Mouse (Mus musculus) limb, embryonic 14.5 days (tissue): ENCODE measurements at regions not wholly inside any gene's neighbourhood (a gene's known extent, or its start where the extent isn't known, plus 50 kb on each side); places are given as distances from the start of the nearest gene placed in this dataset.

Experiments used
- ATAC-seq: fragments of 200-750 bp; cut with Nextera tagmentation; 2 replicates; pipeline ENCODE4 v1.8.0; 2017; ENCODE audit warnings: low read depth, moderate number of reproducible peaks, moderate TSS enrichment; ENCODE audit not compliant: low FRiP score
- DNase-seq: peaks from one replicate; pipeline ENCODE4 v3.0.0-alpha.2; 2015; ENCODE audit warnings: low spot score
- H3K27ac ChIP-seq: fragments of 300-500 bp; sonication (generic); replicated peaks from 2 replicates; pipeline ENCODE4 v1.5.1; 2014; ENCODE audit warnings: low read depth, mild to moderate bottlenecking, low read length, moderate library complexity, mixed read lengths
- H3K27me3 ChIP-seq: fragments of 300-500 bp; sonication (generic); 2 replicates; pipeline ENCODE4 v1.6.1; 2014; ENCODE audit warnings: low read length, mixed read lengths; ENCODE audit not compliant: control insufficient read depth, insufficient read depth
- H3K36me3 ChIP-seq: fragments of 300-500 bp; sonication (generic); 2 replicates; pipeline ENCODE4 v1.6.1; 2014; ENCODE audit warnings: mild to moderate bottlenecking, low read length, moderate library complexity, mixed read lengths; ENCODE audit not compliant: control insufficient read depth, insufficient read depth
- H3K4me1 ChIP-seq: fragments of 300-500 bp; sonication (generic); 2 replicates; pipeline ENCODE4 v1.6.1; 2014; ENCODE audit warnings: antibody characterized with exemption, low read length, mixed read lengths; ENCODE audit not compliant: control insufficient read depth, insufficient read depth
- H3K4me2 ChIP-seq: fragments of 300-500 bp; sonication (generic); replicated peaks from 2 replicates; pipeline ENCODE4 v1.6.1; 2014; ENCODE audit warnings: low read depth, mild to moderate bottlenecking, low read length, moderate library complexity; ENCODE audit not compliant: severe bottlenecking
- H3K4me3 ChIP-seq: fragments of 300-500 bp; sonication (generic); replicated peaks from 2 replicates; pipeline ENCODE4 v1.5.1; 2014; ENCODE audit warnings: low read length
- H3K9ac ChIP-seq: fragments of 300-500 bp; sonication (generic); 2 replicates; pipeline ENCODE4 v1.6.1; 2014; ENCODE audit warnings: mild to moderate bottlenecking, low read depth, low read length, moderate library complexity; ENCODE audit not compliant: severe bottlenecking
- H3K9me3 ChIP-seq: fragments of 300-500 bp; sonication (generic); 2 replicates; pipeline ENCODE4 v1.6.1; 2016; ENCODE audit warnings: low read length; ENCODE audit not compliant: control insufficient read depth
- POLR2A ChIP-seq: fragments of 200-500 bp; IDR thresholded peaks from 2 replicates; pipeline ENCODE4 v1.8.0; 2012; ENCODE audit warnings: inconsistent platforms, mild to moderate bottlenecking, moderate library complexity, borderline replicate concordance; ENCODE audit not compliant: insufficient read depth, insufficient read length; ENCODE audit errors: extremely low read depth
- WGBS: fragments of 180-500 bp; shearing (Covaris S2); extraction: QIAGEN DNeasy Blood & Tissue Kit; methylation state at CpG from one replicate; pipeline ENCODE4 v1.1.7; 2014; 5-methylcytosine and 5-hydroxymethylcytosine counted together

DNA sequence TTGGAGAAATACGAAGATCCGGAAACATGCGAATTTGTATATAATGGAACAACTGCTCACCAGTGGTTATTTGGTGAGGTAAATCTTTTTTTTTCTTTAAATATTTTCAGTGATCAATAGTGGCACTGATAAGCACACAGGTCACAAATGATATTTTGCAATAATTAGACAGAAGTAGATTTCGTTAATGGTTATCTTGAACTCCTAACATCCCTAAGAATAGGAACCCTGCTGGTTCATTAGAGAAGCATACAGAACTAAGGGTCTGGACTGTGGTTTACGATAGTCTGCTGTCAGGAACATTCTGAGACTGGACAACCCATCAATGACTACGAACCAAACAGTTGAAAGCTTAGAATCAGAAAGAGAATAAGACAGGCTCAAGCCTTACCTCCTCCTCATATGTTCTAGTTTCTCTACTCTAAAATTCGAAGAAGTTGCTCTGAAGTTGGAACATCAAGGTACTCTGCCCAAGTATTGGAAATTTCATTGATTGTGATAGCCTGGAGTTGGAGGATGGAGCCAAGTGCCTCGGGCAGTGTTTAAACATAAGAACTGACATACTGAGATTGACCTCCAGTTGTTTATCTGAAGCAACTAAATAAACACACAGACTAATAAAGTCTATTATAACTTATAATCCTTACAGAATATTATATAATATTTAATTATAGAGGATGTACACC, 63.6 kb upstream of the Hpgd start:
- 77% methylated on average over 8 of the region's 8 CpGs for WGBS
- Histone ChIP-seq H3K4me2 (no peak overlapping the region), H3K4me1 (no peaks in the 10 kb centered on the region), H3K9ac (no peak overlapping the region), H3K27ac (no peak overlapping the region), H3K36me3 (no peaks in the 10 kb centered on the region), H3K9me3 (no peaks in the 10 kb centered on the region), H3K4me3 (no peak overlapping the region), H3K27me3 (no peaks in the 10 kb centered on the region)
- no peak for TF ChIP-seq POLR2A
- ATAC-seq (no peak), DNase-seq (no peak)

DNA sequence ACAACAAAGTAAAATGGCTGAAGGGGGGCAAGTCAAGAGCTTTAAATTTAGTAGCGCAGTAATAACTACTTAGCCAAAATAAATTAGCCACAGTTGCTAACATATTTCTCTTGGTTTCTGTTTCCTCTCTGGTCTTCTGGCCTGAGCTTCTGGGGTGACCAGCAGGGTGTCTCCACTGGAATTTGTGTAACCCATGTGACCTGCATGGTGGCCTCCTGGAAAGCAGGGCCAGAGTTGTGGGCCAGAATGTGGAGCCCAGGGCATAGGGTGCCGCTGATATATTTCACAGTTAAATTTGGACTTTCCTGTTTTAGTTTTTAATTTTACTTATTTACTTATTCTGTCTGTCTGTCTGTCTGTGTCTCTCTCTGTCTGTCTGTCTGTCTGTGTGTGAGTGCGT, 62.5 kb upstream of the Hpgd start:
- WGBS, result 89% methylated on average over 3 of the region's 3 CpGs
- Histone ChIP-seq H3K4me1 (no peaks in the 10 kb centered on the region), H3K27ac (no peak overlapping the region), H3K4me3 (no peak overlapping the region), H3K9me3 (no peaks in the 10 kb centered on the region), H3K27me3 (no peaks in the 10 kb centered on the region), H3K36me3 (no peaks in the 10 kb centered on the region), H3K9ac (no peak overlapping the region), H3K4me2 (no peak overlapping the region)
- ATAC-seq (no peak), DNase-seq (no peak)
- TF ChIP-seq POLR2A, result no peak

- H3K36me3 ChIP-seq, result no peaks in the 10 kb centered on the region
- H3K27ac ChIP-seq, result no peak overlapping the region
- H3K27me3 ChIP-seq, result no peaks in the 10 kb centered on the region
- WGBS, result 75% methylated on average over 3 of the region's 3 CpGs
- H3K9ac ChIP-seq, result no peak overlapping the region
- H3K4me2 ChIP-seq, result no peak overlapping the region
- H3K4me3 ChIP-seq, result no peak overlapping the region
- DNase-seq, result no peak
- no peak; the same call in 1 of the 2 replicates for ATAC-seq
- no peaks in the 10 kb centered on the region for H3K4me1 ChIP-seq
- no peaks in the 10 kb centered on the region for H3K9me3 ChIP-seq
- TF ChIP-seq POLR2A, result no peak
These were observed 61.8 kb upstream of the Hpgd start for GRCm38 (mm10) chr8:56232552-56232951.

DNA sequence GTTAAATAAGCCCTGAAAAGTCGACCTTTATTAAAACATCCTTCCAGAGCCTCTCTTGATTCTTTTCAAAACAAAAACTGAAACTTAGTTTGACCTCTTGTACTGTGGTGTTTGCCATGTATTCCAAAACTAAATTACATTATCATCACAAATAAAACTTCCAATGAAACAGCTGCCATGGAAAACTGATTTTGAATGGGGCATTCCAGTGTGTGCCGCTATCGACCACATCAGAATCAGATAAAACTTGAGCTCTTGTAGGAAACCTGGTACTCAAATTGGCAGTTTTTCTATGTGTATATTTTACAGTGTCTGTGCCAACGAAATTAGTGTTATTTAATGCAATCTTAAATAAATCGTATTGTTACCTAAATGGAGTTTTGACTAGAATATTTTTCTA, 60.6 kb upstream of the Hpgd start:
- no peaks in the 10 kb centered on the region for H3K4me1 ChIP-seq
- no peaks in the 10 kb centered on the region for H3K9me3 ChIP-seq
- H3K4me2 ChIP-seq, result no peak overlapping the region
- no peaks in the 10 kb centered on the region for H3K36me3 ChIP-seq
- H3K9ac ChIP-seq, result no peak overlapping the region
- H3K4me3 ChIP-seq, result no peak overlapping the region
- no peak for TF ChIP-seq POLR2A
- 67% methylated on average over 5 of the region's 5 CpGs for WGBS
- H3K27ac ChIP-seq, result no peak overlapping the region
- H3K27me3 ChIP-seq, result no peaks in the 10 kb centered on the region
- DNase-seq (no peak), ATAC-seq (no peak)

DNA sequence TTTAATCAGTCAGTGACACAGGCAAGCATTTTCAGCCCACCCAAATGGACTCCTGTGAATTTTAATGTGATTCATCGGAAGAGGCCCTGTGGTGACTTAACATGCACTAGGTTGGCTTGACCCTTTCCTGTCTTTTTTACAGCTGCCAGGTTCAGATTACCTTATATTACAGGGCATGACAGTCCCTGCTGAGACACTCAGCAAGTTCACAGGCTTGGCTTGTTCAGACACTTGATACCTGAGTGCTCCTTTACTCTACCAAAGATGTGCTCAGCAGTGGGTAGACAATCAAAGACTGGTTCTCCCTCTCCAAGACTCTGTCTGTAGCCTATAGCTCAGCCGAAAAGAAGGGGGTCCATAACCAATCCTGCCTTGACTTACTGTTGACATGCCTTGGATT, 60.1 kb upstream of the Hpgd start:
- H3K27ac ChIP-seq, result no peak overlapping the region
- H3K9me3 ChIP-seq, result no peaks in the 10 kb centered on the region
- H3K9ac ChIP-seq, result no peak overlapping the region
- no peaks in the 10 kb centered on the region for H3K4me1 ChIP-seq
- no peaks in the 10 kb centered on the region for H3K27me3 ChIP-seq
- ATAC-seq (no peak), DNase-seq (no peak)
- H3K36me3 ChIP-seq, result no peaks in the 10 kb centered on the region
- H3K4me3 ChIP-seq, result no peak overlapping the region
- TF ChIP-seq POLR2A, result no peak
- 58% methylated on average over 2 of the region's 2 CpGs for WGBS
- H3K4me2 ChIP-seq, result no peak overlapping the region
